Mouse (Mus musculus) ES-CJ7 (cell line): Measurements from ENCODE around the gene Nfrkb.

Experiments
- DNase-seq: peaks from one replicate; pipeline ENCODE4 v3.0.0; 2011; ENCODE audit warnings: low read depth, low spot score

Nfrkb gene

DNA sequence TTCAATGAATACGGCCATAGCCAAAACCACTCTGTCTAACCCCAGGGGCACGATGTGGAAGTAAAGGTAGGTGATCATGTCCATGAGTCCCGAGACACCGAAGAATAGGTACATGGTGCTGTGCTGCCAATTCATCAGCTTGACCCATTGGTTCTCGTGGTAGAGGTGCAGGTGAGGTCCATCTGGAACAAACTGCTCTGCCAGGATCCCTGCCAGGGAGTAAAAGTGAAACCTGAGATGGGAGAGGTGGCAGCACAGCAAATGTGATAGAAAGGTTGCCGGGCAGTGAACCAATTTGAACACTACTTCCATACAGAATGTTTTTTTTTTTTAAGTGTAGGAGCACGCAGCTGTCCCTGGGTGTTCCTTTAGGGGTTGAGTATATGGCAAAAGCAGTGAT is 43.0 kb downstream of the Nfrkb start:
- no peak for DNase-seq

DNA sequence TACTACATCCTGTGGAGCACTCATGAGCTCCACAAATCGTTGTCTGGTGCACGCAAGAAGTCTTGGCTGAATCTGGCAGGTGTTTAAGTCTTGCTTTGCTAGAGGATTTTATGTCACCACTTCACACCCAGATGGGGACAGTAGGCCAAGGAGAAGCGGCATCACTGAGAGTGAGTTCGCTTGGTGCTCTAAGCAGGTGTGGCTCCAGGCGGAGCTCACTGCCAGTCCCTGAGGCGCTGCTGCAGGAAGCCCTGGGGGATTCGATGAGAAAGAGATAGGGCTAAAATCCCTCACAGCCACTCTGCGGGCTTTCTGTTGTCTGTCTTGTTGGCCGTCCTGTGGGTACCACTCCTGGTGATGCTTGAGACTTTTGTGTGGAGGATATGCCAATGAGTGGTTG is 44.0 kb downstream of the Nfrkb start:
- DNase-seq = no peak

DNA sequence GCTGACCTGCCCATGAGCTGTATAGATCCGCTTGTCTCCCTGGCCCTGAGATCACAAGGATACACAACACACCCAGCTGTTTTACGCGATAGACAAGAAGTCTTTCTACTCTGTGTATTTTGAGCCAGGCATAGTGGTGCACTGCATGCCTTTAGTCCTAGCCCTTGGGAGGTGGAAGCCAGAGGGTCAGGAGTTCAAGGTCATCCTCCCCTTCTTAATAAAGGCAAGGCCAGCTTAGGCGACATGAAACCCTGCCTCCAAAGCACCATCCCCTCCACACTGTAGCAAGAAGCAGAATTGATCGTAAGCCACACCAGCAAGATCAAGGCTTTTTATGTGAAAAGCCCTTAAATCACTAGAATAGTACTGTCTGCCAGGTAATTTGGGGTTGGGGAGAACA is 45.8 kb downstream of the Nfrkb start:
- DNase-seq = peak; percentile 75

DNA sequence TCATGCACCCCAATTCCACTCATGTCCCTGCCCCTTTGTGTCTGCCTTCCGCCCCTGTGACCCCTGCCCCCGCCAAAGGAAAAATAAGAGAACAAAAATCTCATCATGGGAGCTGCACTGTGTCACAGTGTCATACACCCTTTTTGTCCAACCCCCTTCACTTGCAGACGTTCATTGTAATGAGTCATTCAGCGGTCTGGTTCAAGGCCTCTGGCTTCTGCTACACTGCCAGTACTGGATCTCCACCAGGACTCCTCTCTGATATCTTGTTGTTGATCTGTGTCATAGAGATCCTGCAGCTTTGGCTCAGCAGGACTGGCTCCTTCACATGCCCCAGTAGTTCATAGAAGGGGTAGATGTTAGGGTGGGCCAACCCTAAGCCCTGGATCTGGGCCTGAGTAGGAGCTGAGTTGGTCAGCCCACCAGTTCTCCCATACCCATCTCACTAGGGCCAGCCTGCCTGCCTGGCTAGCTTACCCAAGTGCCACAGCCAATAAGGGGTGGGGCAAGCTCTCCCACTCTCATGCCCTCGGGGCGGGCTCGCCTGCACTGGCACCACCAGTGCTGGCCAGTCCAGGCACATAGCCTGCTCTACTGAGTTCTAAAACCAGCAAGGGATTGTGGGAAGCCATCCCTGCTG is 46.5 kb downstream of the Nfrkb start:
- DNase-seq = no peak

DNA sequence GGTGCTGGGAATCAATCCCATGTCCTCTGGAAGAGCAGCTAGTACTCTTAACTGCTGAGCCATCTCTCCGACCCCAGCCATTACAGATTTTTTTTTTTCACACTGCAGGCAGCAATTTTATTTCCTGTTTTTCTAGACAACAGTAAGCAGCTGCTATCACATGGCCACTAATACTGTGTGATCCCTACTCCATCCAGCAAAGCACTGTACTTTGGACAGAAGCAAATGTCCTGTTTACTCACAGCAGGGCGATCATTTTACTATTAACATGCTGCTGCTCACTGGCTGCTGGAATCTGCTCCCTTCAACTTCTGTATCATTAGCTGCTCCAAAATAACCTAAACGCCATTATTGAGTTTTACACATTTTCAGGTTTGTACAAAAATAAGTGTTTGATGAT is 47.4 kb downstream of the Nfrkb start:
- DNase-seq = no peak

DNA sequence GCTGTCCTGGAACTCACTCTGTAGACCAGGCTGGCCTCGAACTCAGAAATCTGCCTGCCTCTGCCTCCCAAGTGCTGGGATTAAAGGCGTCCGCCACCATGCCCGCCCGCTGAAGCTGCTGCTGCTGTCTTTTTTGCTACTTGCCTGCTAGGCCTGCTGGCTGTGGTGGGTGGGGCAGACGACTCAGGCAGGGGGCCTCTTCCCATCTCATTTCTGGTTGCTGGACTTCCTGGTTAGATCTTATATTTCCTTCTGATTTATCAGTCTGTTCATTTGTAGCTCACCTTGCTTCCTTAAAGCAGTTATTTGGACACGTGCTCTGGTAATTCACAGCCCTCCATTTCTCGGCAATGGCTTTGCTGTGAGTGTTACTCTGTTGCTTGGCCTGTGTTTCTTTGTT is 49.4 kb downstream of the Nfrkb start:
- DNase-seq = peak; percentile 40

DNA sequence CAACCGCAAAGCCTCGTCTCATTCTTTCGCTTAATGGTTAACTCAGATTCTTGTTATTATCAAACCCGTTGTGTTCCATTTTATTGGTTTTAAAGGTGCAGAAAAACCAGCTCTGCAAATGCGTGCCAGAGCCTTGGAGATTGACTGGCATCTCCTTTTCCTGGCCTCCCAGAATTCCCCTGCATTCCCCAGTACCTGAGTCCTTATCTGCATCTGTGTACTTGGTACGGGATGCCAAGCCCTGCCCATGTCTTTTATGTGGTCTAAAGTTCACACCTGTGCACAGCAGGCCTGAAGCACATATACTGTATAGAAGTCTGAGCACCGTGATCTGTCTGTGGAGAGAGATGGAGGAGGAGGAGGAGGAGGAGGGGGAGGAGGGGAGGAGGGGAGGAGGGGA is 51.9 kb downstream of the Nfrkb start:
- DNase-seq = peak; percentile 68

DNA sequence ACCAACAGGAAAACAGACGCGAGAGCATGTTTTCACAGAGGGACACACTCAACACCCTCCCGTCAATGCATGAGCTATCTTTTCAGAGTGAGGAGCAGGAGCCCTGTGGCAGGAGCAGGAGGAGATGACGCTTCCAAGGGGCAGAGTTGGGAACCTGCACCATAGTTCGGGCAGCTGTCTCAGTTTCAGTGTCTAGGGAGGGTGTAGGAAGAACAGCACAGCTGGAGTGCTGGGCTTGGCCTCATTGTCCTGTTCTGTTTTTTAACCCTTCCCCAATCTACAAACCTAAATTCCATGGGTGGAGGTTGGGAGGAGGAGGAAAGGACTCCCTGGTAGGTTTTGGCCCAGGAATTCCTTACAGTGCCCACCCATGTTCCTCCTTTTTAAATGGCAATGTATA is 52.8 kb downstream of the Nfrkb start:
- DNase-seq = peak; percentile 88

DNA sequence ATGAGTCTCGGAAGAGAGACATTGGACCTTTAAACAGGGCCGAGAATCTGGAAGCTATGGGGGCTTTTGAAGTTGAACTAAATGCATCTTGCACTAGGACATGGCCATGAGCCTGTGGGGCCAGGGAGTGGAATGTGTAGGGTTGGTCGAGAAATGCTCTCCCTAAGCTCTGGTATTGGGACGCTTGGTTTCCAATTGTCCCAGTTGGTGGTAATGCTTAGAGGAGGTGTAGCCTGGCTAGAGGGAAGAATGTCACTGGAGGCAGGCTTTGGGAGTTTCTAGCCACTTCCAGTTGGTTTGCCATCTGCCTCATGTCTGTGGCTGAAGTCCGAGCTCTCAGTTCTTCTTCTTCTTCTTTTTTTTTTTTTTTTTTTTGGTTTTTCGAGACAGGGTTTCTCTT is 53.3 kb downstream of the Nfrkb start:
- DNase-seq = peak; percentile 78

DNA sequence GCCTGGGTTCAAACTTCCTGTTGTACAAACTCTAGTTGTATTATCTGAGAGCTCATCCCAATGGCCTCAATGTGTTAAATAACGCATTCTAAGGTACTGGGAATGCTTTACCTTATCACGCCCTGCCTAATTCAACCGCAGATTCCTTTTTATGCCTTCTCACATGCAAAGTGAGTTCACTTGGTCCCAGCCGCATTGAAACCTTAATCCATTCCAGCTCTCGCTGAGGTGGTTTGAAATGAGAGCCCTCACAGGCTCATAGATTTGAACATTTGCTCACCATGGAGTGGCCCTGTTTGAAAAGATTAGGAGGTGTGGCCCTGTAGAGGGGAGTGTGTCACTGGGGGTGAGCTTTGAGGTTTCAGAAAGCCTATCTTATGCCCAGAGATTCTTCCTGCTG is 54.4 kb downstream of the Nfrkb start:
- DNase-seq = peak; percentile 49

DNA sequence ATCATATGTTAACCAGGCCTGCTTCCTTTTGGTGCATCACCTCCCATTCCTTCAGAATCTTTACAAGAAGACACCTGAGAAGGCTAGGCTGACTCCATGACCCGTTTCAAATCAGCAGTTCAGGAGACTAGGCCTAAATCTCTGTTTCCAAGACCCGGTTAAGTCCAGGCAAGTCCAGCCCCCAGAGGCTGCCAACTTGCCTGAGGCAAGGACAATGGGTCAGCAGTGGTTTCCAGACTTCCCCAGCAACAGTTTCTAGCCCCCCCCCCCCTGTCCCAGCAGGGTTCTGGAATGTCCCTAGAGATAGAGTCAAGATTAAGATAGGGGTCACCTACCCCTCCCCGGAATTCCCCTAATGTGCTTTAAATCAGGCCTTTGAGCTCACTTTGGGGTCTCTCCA is 55.5 kb downstream of the Nfrkb start:
- DNase-seq = no peak

DNA sequence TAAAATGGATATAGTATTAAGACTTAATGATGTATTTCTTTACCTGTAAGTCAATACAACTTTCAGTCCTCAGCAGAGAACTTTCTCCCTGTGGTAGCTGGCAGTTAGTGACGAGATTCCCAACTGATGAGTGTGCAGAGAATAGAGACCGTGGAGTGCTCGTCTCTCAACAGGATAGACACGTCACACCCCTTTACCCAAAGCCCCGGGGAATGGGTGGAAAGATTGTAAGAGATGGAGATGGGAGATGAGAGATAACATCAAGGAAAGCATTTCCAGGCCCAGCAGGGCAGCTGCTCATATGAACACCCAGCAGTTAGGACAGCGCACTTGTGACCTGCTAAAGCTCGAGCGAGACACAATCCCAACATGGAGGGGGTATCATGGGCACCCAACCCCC is 58.2 kb downstream of the Nfrkb start:
- no peak for DNase-seq

DNA sequence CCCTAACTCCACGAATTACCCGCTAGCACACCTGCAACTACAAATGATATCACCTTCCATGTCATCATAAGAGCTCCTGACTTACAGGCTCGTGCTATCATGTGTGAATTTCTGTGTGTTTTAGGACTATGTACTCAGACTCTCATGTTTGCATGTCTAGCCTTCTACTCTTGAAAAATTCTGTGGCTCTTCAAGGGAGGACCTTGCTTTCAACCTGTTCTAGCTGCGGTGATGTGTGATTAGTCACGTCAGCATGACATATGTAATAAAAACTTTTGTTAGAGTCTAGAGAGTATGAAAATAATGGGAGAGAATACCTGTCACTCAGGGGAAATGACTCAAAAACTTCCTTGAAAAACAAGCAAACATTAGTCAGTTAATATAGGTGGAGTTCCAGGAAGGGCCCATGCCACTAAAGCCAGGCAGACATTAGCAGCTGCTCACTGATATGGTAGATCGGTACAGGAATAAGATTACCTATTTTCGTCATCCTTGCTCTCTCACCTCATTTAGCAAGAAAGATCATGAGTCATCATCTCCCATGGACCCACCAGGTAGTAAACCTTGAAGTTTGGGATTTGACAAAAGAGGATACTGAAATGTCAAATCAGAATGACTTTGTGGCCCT is 63.3 kb downstream of the Nfrkb start:
- DNase-seq = peak; percentile 44

DNA sequence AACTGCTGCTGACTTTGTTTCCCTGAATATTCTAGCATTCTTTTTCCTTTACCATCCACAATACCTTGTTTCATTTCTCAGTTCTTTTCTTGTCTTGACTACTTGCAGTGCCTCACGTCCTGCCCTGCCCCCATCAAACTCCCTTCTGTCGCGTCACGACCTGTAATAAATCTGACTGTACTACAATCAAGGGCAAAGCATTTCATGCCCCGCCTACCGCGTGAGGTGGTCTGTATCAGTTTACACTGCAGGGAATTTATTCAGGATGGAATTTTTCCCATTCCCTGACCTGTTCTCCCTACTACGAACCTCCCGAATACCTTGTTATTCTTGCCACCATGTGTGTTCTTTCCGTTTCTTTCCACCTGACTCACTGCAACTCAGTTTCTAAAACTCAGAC is 66.2 kb downstream of the Nfrkb start:
- no peak for DNase-seq

DNA sequence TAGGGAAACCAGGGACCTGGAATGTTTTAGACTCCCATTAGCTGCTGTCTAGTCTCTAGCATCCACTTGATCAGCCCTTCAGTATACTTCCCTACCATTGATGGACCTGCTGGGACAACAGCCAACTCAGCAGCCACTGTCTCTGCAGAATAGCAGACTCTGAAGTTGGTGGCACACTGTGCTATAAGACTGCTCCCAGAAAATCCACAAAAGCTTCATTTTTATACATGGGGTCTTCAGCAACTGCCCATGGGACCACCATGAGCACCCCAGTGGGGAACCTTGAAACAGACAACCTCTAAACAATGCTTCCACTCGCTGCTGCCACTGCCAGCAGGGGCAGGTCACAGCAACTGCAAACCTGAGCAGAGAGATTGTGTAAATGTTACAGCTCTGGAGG is 68.4 kb downstream of the Nfrkb start:
- no peak for DNase-seq

DNA sequence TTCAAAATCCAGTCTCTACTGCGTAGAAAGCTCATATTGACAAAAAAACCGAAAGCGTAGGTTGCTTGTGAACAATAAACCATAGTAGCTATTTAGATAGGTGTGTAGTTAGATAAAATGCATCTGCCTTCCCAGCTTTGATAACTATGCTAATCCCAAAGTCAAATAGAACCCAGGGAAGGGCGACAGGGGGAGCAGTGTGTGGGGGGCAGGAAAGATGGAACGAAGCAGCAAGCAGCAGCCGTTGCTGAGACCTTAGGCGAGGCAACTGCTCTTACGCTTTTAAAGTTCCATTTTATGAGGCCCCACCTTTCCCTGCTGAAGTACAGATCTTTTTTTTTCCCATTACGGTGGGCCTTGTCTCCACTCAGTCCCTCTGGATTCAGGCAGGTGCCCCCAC is 77.2 kb downstream of the Nfrkb start:
- no peak for DNase-seq

DNA sequence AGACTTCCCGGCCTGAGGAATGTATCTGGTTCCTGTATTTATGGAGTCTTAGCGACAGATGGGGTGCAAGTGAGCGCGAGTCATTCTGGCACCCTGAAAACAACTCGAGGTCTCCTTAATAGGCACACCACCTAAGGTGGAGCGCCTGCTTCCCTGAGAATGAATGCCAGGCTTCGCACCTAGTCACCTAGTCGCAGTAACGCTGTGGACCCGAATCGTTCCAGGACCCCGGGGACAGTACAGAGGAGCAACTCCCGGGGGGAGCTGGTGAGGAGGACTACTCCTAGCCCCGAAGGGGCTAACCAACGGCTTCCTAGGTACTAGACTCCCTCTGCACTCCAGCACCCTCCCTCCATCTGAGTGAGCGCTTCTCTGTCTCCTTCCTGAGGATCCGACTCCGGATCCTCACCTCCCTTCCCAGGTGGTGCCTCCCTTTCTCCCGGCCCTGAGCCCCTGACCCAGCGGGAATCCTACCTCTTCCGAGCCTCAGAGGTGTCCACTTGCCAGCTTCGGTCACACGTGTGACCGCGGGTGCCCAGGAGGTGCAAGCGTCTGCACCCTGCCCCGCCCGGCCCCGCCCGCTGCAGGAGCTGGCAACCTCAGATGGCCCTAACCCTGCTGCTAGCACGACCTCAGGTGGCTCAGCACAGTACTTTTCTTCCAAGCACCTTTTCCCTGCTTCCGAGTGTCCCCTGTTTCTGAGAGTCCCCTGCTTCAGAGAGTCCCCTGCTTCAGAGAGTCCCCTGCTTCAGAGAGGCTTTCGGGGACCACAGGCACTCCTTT is 77.9 kb downstream of the Nfrkb start, which contains the start of gene Tmem45b:
Tmem45b (minus strand) TSS at position 771 of the 783 bp plus-strand sequence.
- no peak for DNase-seq
